Mouse (Mus musculus) liver, postnatal 0 days (tissue): ENCODE data around the gene Ndufv1.

ENCODE experiments used
- CTCF ChIP-seq: sonication (generic); IDR thresholded peaks from 2 replicates; pipeline ENCODE4 v1.5.1; 2016; ENCODE audit warnings: antibody characterized with exemption, low read depth
- EP300 ChIP-seq: IDR thresholded peaks from 2 replicates; pipeline ENCODE4 v1.6.1; 2016; ENCODE audit warnings: antibody characterized with exemption, low read depth, mild to moderate bottlenecking

- TF ChIP-seq CTCF (no peak), EP300 (no peak)
Observed at GRCm38 (mm10) chr19:3994932-3995331, 17.7 kb downstream of the Ndufv1 start.
